Mouse (Mus musculus) heart, embryonic 16.5 days (tissue): ENCODE results near the gene Tmem120a. TPM values are rescaled to one million over a fixed set of nuclear protein-coding genes. Genes with fewer than 3 reads are reported as not detected.

ENCODE experiments used
- ATAC-seq: fragments of 200-750 bp; cut with Nextera tagmentation; replicated peaks from 2 replicates; pipeline ENCODE4 v1.8.0; 2017; ENCODE audit warnings: moderate number of reproducible peaks; ENCODE audit not compliant: insufficient read depth, low FRiP score; ENCODE audit errors: extremely low read depth
- H3K27ac ChIP-seq: fragments of 300-500 bp; sonication (generic); 2 replicates; pipeline ENCODE4 v1.5.1; 2014; ENCODE audit warnings: mild to moderate bottlenecking, low read length, control low read depth, moderate library complexity
- H3K27me3 ChIP-seq: fragments of 300-500 bp; sonication (generic); 2 replicates; pipeline ENCODE4 v1.6.1; 2014; ENCODE audit warnings: low read length, mixed read lengths; ENCODE audit not compliant: control insufficient read depth, insufficient read depth
- H3K36me3 ChIP-seq: fragments of 300-500 bp; sonication (generic); 2 replicates; pipeline ENCODE4 v1.6.1; 2014; ENCODE audit not compliant: control insufficient read depth, insufficient read depth
- H3K4me1 ChIP-seq: fragments of 300-500 bp; sonication (generic); 2 replicates; pipeline ENCODE4 v1.6.1; 2014; ENCODE audit warnings: low read length, mixed read lengths; ENCODE audit not compliant: control insufficient read depth, insufficient read depth
- H3K4me2 ChIP-seq: fragments of 300-500 bp; sonication (generic); 2 replicates; pipeline ENCODE4 v1.6.1; 2014; ENCODE audit warnings: low read depth, mild to moderate bottlenecking, control low read depth, low read length
- H3K4me3 ChIP-seq: fragments of 300-500 bp; sonication (generic); 2 replicates; pipeline ENCODE4 v1.5.1; 2014; ENCODE audit warnings: mild to moderate bottlenecking, control low read depth, low read length
- H3K9ac ChIP-seq: fragments of 300-500 bp; sonication (generic); 2 replicates; pipeline ENCODE4 v1.6.1; 2014; ENCODE audit warnings: low read length, control low read depth
- H3K9me3 ChIP-seq: fragments of 300-500 bp; sonication (generic); replicated peaks from 2 replicates; pipeline ENCODE4 v1.6.1; 2016; ENCODE audit warnings: low read length; ENCODE audit not compliant: control insufficient read depth
- WGBS: fragments of 180-500 bp; shearing (Covaris S2); extraction: QIAGEN DNeasy Blood & Tissue Kit; methylation state at CpG from one replicate; pipeline ENCODE4 v1.1.7; 2014; 5-methylcytosine and 5-hydroxymethylcytosine counted together
- polyA plus RNA-seq: library from polyadenylated mRNA; unstranded; fragments of >200 nt; fragmentation: Nextera tagmentation; extraction: Ambion mirVana; gene quantifications from 2 replicates; pipeline ENCODE4 v1.2.1, GENCODE M21; 2015

Gene Tmem120a
- polyA plus RNA-seq, 1 experiment from 2014 or later, result 37.4 TPM

GRCm38 (mm10) chr5:135763526-135763925 lies 19.3 kb upstream of the Tmem120a start:
- Histone ChIP-seq H3K27ac (no peak overlapping the region), H3K36me3 (no peaks in the 10 kb centered on the region), H3K27me3 (no peaks in the 10 kb centered on the region; the same call in 1 of the 2 replicates), H3K4me1 (no peaks in the 10 kb centered on the region), H3K4me2 (no peak overlapping the region), H3K4me3 (no peak overlapping the region), H3K9me3 (no peaks in the 10 kb centered on the region), H3K9ac (no peak overlapping the region)
- WGBS, result 3% methylated on average over 7 of the region's 7 CpGs
- ATAC-seq, result no peak

GRCm38 (mm10) chr5:135761881-135762280 lies 17.6 kb upstream of the Tmem120a start:
- WGBS, result 66% methylated on average over 3 of the region's 3 CpGs
- no peak overlapping the region for H3K4me3 ChIP-seq
- no peak overlapping the region for H3K9ac ChIP-seq
- no peak for ATAC-seq
- no peaks in the 10 kb centered on the region for H3K4me1 ChIP-seq
- no peaks in the 10 kb centered on the region for H3K9me3 ChIP-seq
- no peak overlapping the region for H3K27ac ChIP-seq
- no peaks in the 10 kb centered on the region for H3K36me3 ChIP-seq
- no peak overlapping the region for H3K4me2 ChIP-seq
- no peaks in the 10 kb centered on the region; the same call in 1 of the 2 replicates for H3K27me3 ChIP-seq

- H3K4me1 ChIP-seq, result no peaks in the 10 kb centered on the region
- H3K4me3 ChIP-seq, result no peak overlapping the region
- no peaks in the 10 kb centered on the region for H3K27me3 ChIP-seq
- H3K27ac ChIP-seq, result no peak overlapping the region
- peaks cover 8% of the 10 kb centered on the region for H3K9me3 ChIP-seq
- H3K36me3 ChIP-seq, result no peaks in the 10 kb centered on the region
- WGBS, result 56% methylated on average over 2 of the region's 2 CpGs
- H3K4me2 ChIP-seq, result no peak overlapping the region
- no peak overlapping the region for H3K9ac ChIP-seq
- no peak for ATAC-seq
These were observed 7.3 kb upstream of the Tmem120a start for GRCm38 (mm10) chr5:135751595-135751994.

GRCm38 (mm10) chr5:135751041-135751440 lies 6.8 kb upstream of the Tmem120a start:
- no peak overlapping the region for H3K4me2 ChIP-seq
- H3K4me3 ChIP-seq, result no peak overlapping the region
- no peak overlapping the region for H3K27ac ChIP-seq
- H3K36me3 ChIP-seq, result no peaks in the 10 kb centered on the region
- H3K9me3 ChIP-seq, result peaks cover 8% of the 10 kb centered on the region
- no peak overlapping the region for H3K9ac ChIP-seq
- no peaks in the 10 kb centered on the region for H3K4me1 ChIP-seq
- ATAC-seq, result no peak
- 55% methylated on average over 1 of the region's 1 CpGs for WGBS
- no peaks in the 10 kb centered on the region for H3K27me3 ChIP-seq

GRCm38 (mm10) chr5:135744742-135745141 lies 494 bp upstream of the Tmem120a start:
- H3K9me3 ChIP-seq, result peaks cover 8% of the 10 kb centered on the region
- peak overlapping the region; percentile 76 for H3K9ac ChIP-seq
- H3K4me3 ChIP-seq, result peak overlapping the region; percentile 95
- peak overlapping the region; percentile 97 for H3K4me2 ChIP-seq
- H3K27ac ChIP-seq, result peak overlapping the region; percentile 74
- no peaks in the 10 kb centered on the region for H3K27me3 ChIP-seq
- peaks cover 11% of the 10 kb centered on the region for H3K4me1 ChIP-seq
- ATAC-seq, result peak; percentile 15; the same call in 1 of the 2 replicates
- peaks cover 6% of the 10 kb centered on the region for H3K36me3 ChIP-seq
- WGBS, result 21% methylated on average over 12 of the region's 12 CpGs

- no peak overlapping the region for H3K27ac ChIP-seq
- H3K4me2 ChIP-seq, result peak overlapping the region; percentile 97
- H3K4me1 ChIP-seq, result peaks cover 11% of the 10 kb centered on the region
- peak overlapping the region; percentile 87 for H3K9ac ChIP-seq
- WGBS, result 22% methylated on average over 18 of the region's 18 CpGs
- H3K9me3 ChIP-seq, result peaks cover 8% of the 10 kb centered on the region
- no peaks in the 10 kb centered on the region for H3K27me3 ChIP-seq
- ATAC-seq, result no peak
- peaks cover 6% of the 10 kb centered on the region for H3K36me3 ChIP-seq
- peak overlapping the region; percentile 95 for H3K4me3 ChIP-seq
These were observed 1.1 kb downstream of the Tmem120a start for GRCm38 (mm10) chr5:135742941-135743740.

- Histone ChIP-seq H3K4me2 (no peak overlapping the region), H3K4me1 (peaks cover 11% of the 10 kb centered on the region), H3K4me3 (no peak overlapping the region), H3K27me3 (no peaks in the 10 kb centered on the region), H3K9me3 (peaks cover under 1% of the 10 kb centered on the region), H3K36me3 (peaks cover 6% of the 10 kb centered on the region), H3K27ac (no peak overlapping the region), H3K9ac (no peak overlapping the region)
- WGBS, result 52% methylated on average over 10 of the region's 10 CpGs
- no peak for ATAC-seq
These were observed 2.1 kb downstream of the Tmem120a start for GRCm38 (mm10) chr5:135742156-135742555.

- 20% methylated on average over 6 of the region's 6 CpGs for WGBS
- peaks cover 33% of the 10 kb centered on the region for H3K36me3 ChIP-seq
These were observed 6.0 kb downstream of the Tmem120a start for GRCm38 (mm10) chr5:135738266-135738665.

GRCm38 (mm10) chr5:135737154-135737553 lies 7.1 kb downstream of the Tmem120a start:
- Histone ChIP-seq H3K36me3 (peaks cover 44% of the 10 kb centered on the region), H3K4me1 (no peaks in the 10 kb centered on the region), H3K27me3 (no peaks in the 10 kb centered on the region), H3K9me3 (no peaks in the 10 kb centered on the region; the same call in 1 of the 2 replicates), H3K27ac (no peak overlapping the region), H3K9ac (no peak overlapping the region), H3K4me3 (no peak overlapping the region), H3K4me2 (no peak overlapping the region)
- no peak for ATAC-seq
- WGBS, result 70% methylated on average over 7 of the region's 7 CpGs

More at GRCm38 (mm10) chr5:135738266-135738665, 6.0 kb downstream of the Tmem120a start:
- no peak overlapping the region for H3K9ac ChIP-seq
- no peaks in the 10 kb centered on the region for H3K27me3 ChIP-seq
- peaks cover 6% of the 10 kb centered on the region for H3K4me1 ChIP-seq
- no peak overlapping the region for H3K27ac ChIP-seq
- H3K4me3 ChIP-seq, result no peak overlapping the region
- no peaks in the 10 kb centered on the region; the same call in 1 of the 2 replicates for H3K9me3 ChIP-seq
- H3K4me2 ChIP-seq, result no peak overlapping the region
- no peak for ATAC-seq
